Mouse (Mus musculus) liver, adult (tissue): ENCODE measurements around the gene Tro.

Experiments
- GATA4 ChIP-seq: IDR thresholded peaks from 2 replicates; pipeline ENCODE4 v1.6.1; 2014; ENCODE audit warnings: mild to moderate bottlenecking, low read length; ENCODE audit not compliant: insufficient replicate concordance

The Tro gene

DNA sequence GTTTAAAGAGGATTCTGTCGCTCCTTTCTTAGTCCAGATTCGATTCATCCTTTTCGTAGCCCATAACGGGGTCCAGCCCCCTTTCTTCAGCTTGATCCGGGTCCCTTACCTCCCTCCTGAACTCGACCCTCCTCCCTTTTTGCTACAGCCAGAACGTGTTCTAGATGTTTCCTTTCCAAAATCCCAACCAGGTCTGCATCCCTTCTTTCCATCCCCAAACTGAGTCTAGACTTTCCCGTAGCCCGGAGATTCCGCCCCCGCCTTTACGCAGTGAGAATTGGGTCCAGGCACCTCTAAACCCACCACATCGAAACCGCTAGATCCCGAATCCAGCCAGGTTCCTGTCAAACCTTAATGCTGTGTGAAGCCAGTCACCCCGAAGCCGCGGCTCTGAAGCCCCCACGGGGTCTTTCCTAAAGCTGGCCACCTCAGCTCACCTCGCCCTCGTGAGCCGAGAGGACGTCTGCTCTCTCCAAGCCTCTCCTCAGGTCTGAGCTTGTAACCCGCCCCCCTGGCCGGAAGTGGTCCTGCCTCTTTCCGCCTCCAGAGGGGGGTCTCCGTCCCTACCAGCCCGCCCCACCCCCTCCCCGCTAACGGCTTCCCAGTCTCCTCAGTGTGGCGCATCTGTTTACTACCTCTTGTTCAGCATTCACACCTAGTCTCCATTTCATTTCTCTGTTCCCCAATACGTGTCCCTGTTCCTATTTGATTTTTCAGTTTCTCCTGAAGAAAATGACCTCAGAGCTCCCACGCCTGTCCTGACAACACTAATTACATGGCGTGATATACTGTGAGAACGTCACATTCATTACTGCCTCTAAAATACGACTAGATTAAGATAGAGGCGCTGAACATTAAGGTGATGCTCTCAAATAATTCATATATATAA lies at the start of gene Tro:
Gene Tro (minus strand): TSS at position 676 of the 889 bp plus-strand sequence.
- no peak for TF ChIP-seq GATA4

DNA sequence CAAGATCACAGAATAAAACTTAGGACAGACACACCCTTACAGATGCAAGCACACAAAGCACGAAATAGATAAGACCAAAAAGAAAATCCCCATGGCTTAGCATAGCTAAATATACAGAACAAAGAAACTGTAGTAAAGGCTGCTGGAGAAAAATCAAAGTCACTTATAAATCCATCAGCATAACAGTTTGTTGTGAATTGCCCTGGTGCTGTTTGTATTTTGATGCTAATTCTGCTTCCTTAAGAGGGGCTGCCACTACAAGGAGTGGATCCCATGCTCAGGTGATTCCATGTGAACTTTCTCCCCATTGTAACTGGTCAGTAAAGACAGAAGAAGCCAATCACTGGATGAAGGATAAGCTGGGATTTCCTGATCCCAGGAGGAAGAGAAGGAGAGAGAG lies 20.1 kb upstream of the Tro start:
- TF ChIP-seq GATA4 = no peak

DNA sequence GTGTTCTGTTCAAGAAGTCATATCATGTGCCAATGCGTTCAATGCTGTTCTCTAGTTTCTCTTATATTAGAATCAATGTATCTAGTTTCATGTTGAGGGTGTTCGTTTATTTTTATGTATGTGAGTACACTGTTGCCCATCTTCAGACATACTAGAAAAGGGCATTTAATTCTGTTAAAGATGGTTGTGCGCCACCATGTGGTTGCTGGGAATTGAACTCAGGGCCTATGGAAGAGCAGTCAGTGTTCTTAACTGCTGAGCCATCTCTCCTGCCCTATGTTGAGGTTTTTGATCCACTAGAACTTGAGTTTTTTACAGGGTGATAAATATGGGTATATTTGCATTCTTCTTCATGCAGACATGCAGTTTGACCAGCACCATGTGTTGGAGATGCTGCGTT lies 5.4 kb upstream of the Tro start:
- no peak for TF ChIP-seq GATA4

DNA sequence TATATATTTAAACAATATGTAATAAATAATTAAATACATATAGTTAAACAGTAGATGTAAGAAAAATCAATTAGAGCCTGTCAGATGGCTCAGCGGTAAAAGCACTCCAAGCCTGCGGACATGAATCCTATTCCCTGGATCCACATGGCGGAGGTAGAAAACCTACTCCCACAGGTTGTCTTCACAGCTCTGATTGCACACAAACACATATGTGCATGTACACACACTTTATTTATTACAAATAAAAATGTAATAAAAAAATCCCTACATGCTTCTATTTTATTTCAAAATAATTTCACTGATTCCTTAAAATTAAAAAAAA lies 375 bp upstream of the Tro start:
- TF ChIP-seq GATA4 = no peak

DNA sequence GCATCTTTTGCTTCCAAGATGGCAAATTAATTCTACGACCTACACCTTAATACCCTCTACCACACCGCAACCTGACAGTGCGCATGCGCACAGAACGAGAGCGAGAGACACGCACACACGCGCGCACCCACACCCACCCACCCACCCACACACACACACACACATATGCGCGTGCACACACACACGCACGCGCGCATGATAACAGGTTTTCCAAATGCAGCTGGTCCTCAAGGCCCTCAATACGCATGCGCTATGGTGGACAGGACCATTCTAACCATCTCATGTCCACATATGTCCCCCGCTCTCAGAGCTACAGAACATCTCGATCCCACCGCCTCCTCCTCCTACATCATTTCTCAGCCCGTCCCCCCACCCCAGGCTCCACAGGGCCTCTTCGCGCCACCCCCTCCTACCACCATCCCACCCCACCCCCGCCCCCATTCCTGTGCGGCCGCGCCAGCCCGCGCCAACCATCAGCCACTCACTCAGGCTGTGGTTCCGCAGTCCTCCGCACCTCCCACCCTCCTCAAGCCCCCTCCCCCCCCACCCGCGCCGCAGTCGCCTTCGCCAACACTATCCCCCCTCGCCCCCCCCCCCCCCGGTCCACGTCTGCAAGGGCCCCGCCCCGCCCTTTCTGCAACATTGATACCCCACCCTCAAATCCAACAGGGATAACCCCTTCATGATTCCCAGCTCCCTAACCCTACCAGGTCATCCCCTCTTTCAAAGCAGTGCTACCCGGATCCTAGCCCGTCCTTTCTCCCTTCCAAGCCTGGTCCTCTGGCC lies 1.1 kb downstream of the Tro start:
- TF ChIP-seq GATA4 = no peak

DNA sequence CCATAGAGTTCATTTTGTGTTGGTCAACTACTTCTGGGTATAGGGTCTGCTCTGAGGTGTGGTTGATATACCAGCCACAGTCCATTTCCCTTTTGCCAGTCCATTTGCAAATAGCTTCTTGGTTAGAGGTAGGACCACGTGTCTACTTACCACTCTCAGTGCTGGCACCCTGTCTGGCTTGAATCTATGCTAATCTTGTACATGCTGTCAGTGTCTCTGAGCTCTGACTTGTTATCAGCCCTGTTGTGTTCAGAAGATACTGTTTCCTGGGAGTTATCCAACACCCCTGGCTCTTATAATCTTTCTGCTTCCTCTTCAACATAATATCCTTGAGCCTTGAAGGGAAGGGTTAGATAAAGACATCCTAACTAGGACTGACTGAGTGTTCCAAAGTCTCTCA lies 21.0 kb downstream of the Tro start:
- peak; percentile 22; the same call in 1 of the 2 replicates for TF ChIP-seq GATA4

DNA sequence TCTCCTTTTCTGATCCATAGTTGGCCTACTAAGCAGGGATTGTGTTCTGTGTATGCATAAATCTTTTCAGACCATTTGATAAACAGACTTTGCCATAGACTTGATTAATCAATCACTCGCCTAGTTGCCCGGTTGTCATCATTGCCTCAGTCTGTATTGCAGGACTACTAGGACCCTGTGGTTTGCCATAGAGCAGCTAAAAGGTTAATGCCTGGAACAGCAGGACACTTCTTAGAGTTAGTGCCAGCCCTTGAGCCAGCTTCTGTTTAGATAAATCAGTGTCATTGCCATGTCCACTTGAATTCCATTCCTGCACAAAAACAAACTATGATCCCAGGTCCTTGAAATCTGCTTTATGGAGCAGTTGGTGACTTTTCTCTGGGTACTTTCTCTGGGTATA lies 58.5 kb downstream of the Tro start:
- TF ChIP-seq GATA4 = no peak
